Mouse (Mus musculus) hindbrain, embryonic 15.5 days (tissue): ENCODE results near the gene Spon1. TPM values are rescaled to one million over a fixed set of nuclear protein-coding genes. Genes with fewer than 3 reads are reported as not detected.

Source experiments
- ATAC-seq: fragments of 200-750 bp; cut with Nextera tagmentation; 2 replicates; pipeline ENCODE4 v1.8.0; 2017; ENCODE audit warnings: low read depth, moderate number of reproducible peaks, moderate TSS enrichment; ENCODE audit not compliant: low FRiP score
- H3K27ac ChIP-seq: fragments of 300-500 bp; sonication (generic); replicated peaks from 2 replicates; pipeline ENCODE4 v1.5.1; 2015; ENCODE audit warnings: mild to moderate bottlenecking, inconsistent platforms
- H3K27me3 ChIP-seq: fragments of 300-500 bp; sonication (generic); 2 replicates; pipeline ENCODE4 v1.6.1; 2015; ENCODE audit warnings: control low read depth, inconsistent platforms
- H3K36me3 ChIP-seq: fragments of 300-500 bp; sonication (generic); 2 replicates; pipeline ENCODE4 v1.6.1; 2015; ENCODE audit warnings: control low read depth, inconsistent platforms
- H3K4me1 ChIP-seq: fragments of 300-500 bp; sonication (generic); replicated peaks from 2 replicates; pipeline ENCODE4 v1.6.1; 2015; ENCODE audit warnings: control low read depth, inconsistent platforms
- H3K4me2 ChIP-seq: fragments of 300-500 bp; sonication (generic); 2 replicates; pipeline ENCODE4 v1.6.1; 2015; ENCODE audit warnings: moderate library complexity, mild to moderate bottlenecking, inconsistent platforms
- H3K4me3 ChIP-seq: fragments of 300-500 bp; sonication (generic); 2 replicates; pipeline ENCODE4 v1.5.1; 2015; ENCODE audit warnings: mild to moderate bottlenecking, inconsistent platforms
- H3K9ac ChIP-seq: fragments of 300-500 bp; sonication (generic); 2 replicates; pipeline ENCODE4 v1.6.1; 2015; ENCODE audit warnings: inconsistent platforms
- H3K9me3 ChIP-seq: fragments of 300-500 bp; sonication (generic); 2 replicates; pipeline ENCODE4 v1.6.1; 2016; ENCODE audit warnings: control low read depth, inconsistent platforms
- WGBS: fragments of 180-500 bp; shearing (Covaris S2); methylation state at CpG from one replicate; pipeline ENCODE4 v1.1.7; 2015; 5-methylcytosine and 5-hydroxymethylcytosine counted together
- polyA plus RNA-seq: library from polyadenylated mRNA; unstranded; fragments of >200 nt; fragmentation: Nextera tagmentation; extraction: Ambion mirVana; gene quantifications from 2 replicates; pipeline ENCODE4 v1.2.1, GENCODE M21; 2015

The Spon1 gene
- polyA plus RNA-seq, 1 experiment from 2014 or later, result 73.6 TPM

DNA sequence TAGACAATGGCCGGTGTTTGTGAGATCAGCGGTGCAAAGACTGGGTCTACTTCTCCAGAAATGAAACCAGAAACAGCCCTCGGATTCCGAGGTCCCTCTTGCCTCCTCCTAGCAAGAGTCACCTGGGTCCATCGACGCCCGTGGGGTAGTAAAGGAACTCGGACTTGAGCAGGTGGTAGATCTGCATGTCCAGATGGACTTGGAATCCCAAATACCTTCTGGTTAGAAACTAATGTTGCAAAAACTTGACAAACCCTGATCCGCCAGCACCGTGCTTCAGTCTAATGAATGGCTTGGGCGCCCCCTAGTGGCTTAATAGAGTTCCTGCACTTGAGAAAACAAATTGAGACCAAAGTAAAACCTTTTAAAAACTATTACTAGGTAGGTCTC lies 254.9 kb downstream of the Spon1 start:
- ATAC-seq, result peak; percentile 58
- Histone ChIP-seq H3K36me3 (no peaks in the 10 kb centered on the region), H3K4me1 (peaks cover 9% of the 10 kb centered on the region; the same call in 1 of the 2 replicates), H3K27me3 (0 out of 2 replicates have a peak, but pooled peaks cover 2% of the 10 kb centered on the region), H3K27ac (peak overlapping the region; percentile 49), H3K9me3 (no peaks in the 10 kb centered on the region), H3K9ac (no peak overlapping the region), H3K4me3 (peak overlapping the region; percentile 28), H3K4me2 (peak overlapping the region; percentile 61)
- WGBS, result under 1% methylated on average over 11 of the region's 11 CpGs

GRCm38 (mm10) chr7:114026923-114027322 lies 261.1 kb downstream of the Spon1 start:
- Histone ChIP-seq H3K4me2 (no peak overlapping the region), H3K27ac (no peak overlapping the region), H3K4me3 (no peak overlapping the region), H3K36me3 (no peaks in the 10 kb centered on the region), H3K4me1 (0 out of 2 replicates have a peak, but pooled peaks cover 3% of the 10 kb centered on the region), H3K9ac (no peak overlapping the region), H3K27me3 (no peaks in the 10 kb centered on the region), H3K9me3 (no peaks in the 10 kb centered on the region)
- peak; percentile 7; the same call in 1 of the 2 replicates for ATAC-seq
- WGBS, result 93% methylated on average over 8 of the region's 8 CpGs

DNA sequence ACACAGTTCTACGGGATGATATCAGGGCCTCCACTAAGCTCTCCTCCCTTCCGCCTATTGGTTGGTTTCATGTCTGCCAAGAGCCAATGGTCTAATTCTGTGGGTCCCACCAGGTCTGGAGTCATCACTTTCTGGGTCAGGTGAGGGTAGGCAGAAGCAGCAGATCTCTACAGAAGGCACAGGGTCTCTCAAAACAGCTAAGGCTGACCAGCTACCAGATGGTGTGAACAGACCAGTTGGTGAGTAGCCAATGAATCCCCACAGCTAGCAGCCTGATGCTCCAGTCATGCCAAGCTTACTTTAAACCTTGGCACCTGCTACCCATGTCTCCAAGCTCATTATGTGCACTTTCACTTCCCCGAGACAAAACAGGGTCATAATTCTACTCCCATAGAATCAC lies 261.6 kb downstream of the Spon1 start:
- Histone ChIP-seq H3K36me3 (no peaks in the 10 kb centered on the region), H3K27ac (no peak overlapping the region), H3K4me3 (no peak overlapping the region), H3K9ac (no peak overlapping the region), H3K27me3 (no peaks in the 10 kb centered on the region), H3K9me3 (no peaks in the 10 kb centered on the region), H3K4me1 (0 out of 2 replicates have a peak, but pooled peaks cover 3% of the 10 kb centered on the region), H3K4me2 (no peak overlapping the region)
- 84% methylated on average over 3 of the region's 3 CpGs for WGBS
- peak; percentile 49; the same call in 1 of the 2 replicates for ATAC-seq

DNA sequence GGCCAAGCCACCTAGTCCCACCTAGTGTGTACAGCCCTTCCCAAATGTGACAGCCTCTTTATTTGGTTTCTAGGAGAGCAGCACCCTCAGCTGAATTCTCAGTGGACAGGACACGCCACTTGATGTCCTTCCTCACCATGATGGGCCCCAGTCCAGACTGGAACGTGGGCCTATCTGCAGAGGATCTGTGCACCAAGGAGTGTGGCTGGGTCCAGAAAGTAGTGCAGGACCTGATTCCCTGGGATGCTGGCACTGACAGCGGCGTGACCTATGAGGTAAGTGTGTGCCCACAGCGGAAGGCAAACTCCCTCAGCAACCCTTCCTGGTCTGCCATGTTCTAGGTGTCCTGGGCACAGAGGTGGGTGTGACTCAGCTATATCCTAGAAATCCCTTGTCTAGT lies 263.0 kb downstream of the Spon1 start:
- Histone ChIP-seq H3K4me3 (no peak overlapping the region), H3K27ac (no peak overlapping the region), H3K4me1 (0 out of 2 replicates have a peak, but pooled peaks cover 3% of the 10 kb centered on the region), H3K9ac (no peak overlapping the region), H3K27me3 (no peaks in the 10 kb centered on the region), H3K9me3 (no peaks in the 10 kb centered on the region), H3K36me3 (no peaks in the 10 kb centered on the region), H3K4me2 (no peak overlapping the region)
- WGBS, result 96% methylated on average over 5 of the region's 5 CpGs
- no peak for ATAC-seq

DNA sequence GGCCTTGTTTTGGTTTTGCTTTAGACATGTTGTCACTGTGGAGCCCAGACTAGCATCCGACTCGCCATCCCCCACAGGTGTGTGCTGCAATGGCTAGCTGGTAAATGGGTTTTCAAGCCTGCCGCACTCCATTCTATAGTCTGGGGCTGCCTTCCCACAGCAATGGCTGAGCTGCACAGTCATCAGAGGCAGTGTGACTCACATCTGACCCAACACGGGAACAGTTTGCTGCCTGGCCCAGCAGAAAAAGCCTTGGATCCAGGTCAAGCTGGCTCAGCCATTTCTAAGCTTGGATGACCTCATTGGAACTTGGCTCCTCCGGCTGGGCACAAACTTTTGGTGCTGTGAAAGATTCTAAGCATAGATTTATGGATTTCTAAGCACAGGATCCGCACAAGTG lies 263.8 kb downstream of the Spon1 start:
- no peak overlapping the region for H3K9ac ChIP-seq
- H3K4me1 ChIP-seq, result 0 out of 2 replicates have a peak, but pooled peaks cover 3% of the 10 kb centered on the region
- no peak overlapping the region for H3K4me2 ChIP-seq
- ATAC-seq, result no peak
- no peaks in the 10 kb centered on the region for H3K36me3 ChIP-seq
- no peaks in the 10 kb centered on the region for H3K9me3 ChIP-seq
- no peak overlapping the region for H3K4me3 ChIP-seq
- H3K27me3 ChIP-seq, result no peaks in the 10 kb centered on the region
- WGBS, result 86% methylated on average over 6 of the region's 6 CpGs
- no peak overlapping the region for H3K27ac ChIP-seq

DNA sequence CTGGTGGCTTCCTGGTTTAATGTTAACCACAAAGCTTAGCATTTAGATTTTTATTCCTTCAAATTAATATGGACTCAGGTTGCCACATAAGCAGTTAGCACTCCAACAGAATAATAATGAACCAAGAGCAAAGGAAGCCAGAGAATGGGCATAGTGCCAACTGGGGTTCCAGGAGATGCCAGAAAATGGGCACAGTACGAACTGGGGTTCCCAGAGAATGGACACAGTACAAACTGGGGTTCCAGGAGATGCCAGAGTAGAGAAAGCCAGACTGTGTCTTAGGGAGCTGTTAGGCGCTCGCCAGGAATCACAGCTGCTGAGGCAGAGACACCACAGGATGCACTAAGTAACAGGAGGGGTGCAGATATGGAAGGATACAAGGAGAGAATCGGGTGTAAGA lies 271.4 kb downstream of the Spon1 start:
- no peak overlapping the region for H3K4me3 ChIP-seq
- H3K9me3 ChIP-seq, result no peaks in the 10 kb centered on the region
- 68% methylated on average over 4 of the region's 4 CpGs for WGBS
- peak overlapping the region; percentile 25; the same call in 1 of the 2 replicates for H3K27ac ChIP-seq
- H3K27me3 ChIP-seq, result no peaks in the 10 kb centered on the region
- 0 out of 2 replicates have a peak, but pooled peaks cover 4% of the 10 kb centered on the region for H3K36me3 ChIP-seq
- no peak overlapping the region for H3K9ac ChIP-seq
- H3K4me1 ChIP-seq, result peaks cover 17% of the 10 kb centered on the region
- no peak overlapping the region for H3K4me2 ChIP-seq
- ATAC-seq, result no peak

- no peaks in the 10 kb centered on the region for H3K9me3 ChIP-seq
- H3K4me3 ChIP-seq, result no peak overlapping the region
- H3K36me3 ChIP-seq, result 0 out of 2 replicates have a peak, but pooled peaks cover 4% of the 10 kb centered on the region
- no peak overlapping the region for H3K4me2 ChIP-seq
- H3K27me3 ChIP-seq, result no peaks in the 10 kb centered on the region
- H3K9ac ChIP-seq, result no peak overlapping the region
- WGBS, result 85% methylated on average over 4 of the region's 4 CpGs
- no peak for ATAC-seq
- H3K27ac ChIP-seq, result no peak overlapping the region
- peaks cover 14% of the 10 kb centered on the region for H3K4me1 ChIP-seq
Observed at GRCm38 (mm10) chr7:114041349-114041748, 275.6 kb downstream of the Spon1 start.

- Histone ChIP-seq H3K9me3 (no peaks in the 10 kb centered on the region), H3K4me1 (peaks cover 4% of the 10 kb centered on the region; the same call in 1 of the 2 replicates), H3K36me3 (0 out of 2 replicates have a peak, but pooled peaks cover 7% of the 10 kb centered on the region), H3K27me3 (no peaks in the 10 kb centered on the region), H3K9ac (no peak overlapping the region), H3K4me3 (no peak overlapping the region), H3K4me2 (no peak overlapping the region; the same call in 1 of the 2 replicates), H3K27ac (no peak overlapping the region)
- ATAC-seq, result no peak
- 75% methylated on average over 26 of the region's 26 CpGs for WGBS
Observed at GRCm38 (mm10) chr7:114042973-114043928, 277.5 kb downstream of the Spon1 start.

GRCm38 (mm10) chr7:114043929-114044549 lies 278.2 kb downstream of the Spon1 start:
- no peaks in the 10 kb centered on the region for H3K27me3 ChIP-seq
- H3K27ac ChIP-seq, result no peak overlapping the region
- no peak overlapping the region for H3K4me2 ChIP-seq
- WGBS, result 78% methylated on average over 6 of the region's 6 CpGs
- ATAC-seq, result no peak
- H3K9ac ChIP-seq, result no peak overlapping the region
- no peaks in the 10 kb centered on the region for H3K9me3 ChIP-seq
- peaks cover 4% of the 10 kb centered on the region; the same call in 1 of the 2 replicates for H3K4me1 ChIP-seq
- H3K4me3 ChIP-seq, result no peak overlapping the region
- H3K36me3 ChIP-seq, result 0 out of 2 replicates have a peak, but pooled peaks cover 7% of the 10 kb centered on the region

DNA sequence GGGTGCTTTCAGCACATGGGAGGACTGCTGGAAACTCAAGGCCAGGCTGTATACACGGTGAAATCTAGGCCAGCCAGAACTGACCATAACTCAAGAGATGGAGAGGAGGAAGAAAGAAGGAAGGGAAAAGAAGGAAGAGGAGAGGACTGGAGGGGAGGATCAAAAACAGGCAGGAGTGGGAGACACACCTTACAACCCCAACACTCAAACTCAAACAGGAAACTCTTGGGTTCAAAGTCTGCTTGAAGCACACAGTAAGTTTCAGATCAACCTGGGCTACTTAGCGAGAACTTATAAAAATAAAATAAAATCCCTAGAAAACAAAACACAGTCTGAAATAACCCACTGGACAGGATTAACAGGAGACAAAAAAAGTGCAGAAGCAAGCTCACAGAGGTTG lies 280.0 kb downstream of the Spon1 start:
- Histone ChIP-seq H3K36me3 (0 out of 2 replicates have a peak, but pooled peaks cover 3% of the 10 kb centered on the region), H3K27ac (no peak overlapping the region), H3K4me3 (no peak overlapping the region), H3K4me1 (peaks cover 4% of the 10 kb centered on the region; the same call in 1 of the 2 replicates), H3K4me2 (no peak overlapping the region), H3K27me3 (no peaks in the 10 kb centered on the region), H3K9ac (no peak overlapping the region), H3K9me3 (no peaks in the 10 kb centered on the region)
- 91% methylated on average over 2 of the region's 2 CpGs for WGBS
- no peak for ATAC-seq

GRCm38 (mm10) chr7:114053720-114054119 lies 287.9 kb downstream of the Spon1 start:
- Histone ChIP-seq H3K4me1 (no peaks in the 10 kb centered on the region), H3K4me2 (no peak overlapping the region), H3K27ac (no peak overlapping the region), H3K9ac (no peak overlapping the region), H3K36me3 (no peaks in the 10 kb centered on the region), H3K4me3 (no peak overlapping the region), H3K9me3 (no peaks in the 10 kb centered on the region), H3K27me3 (no peaks in the 10 kb centered on the region)
- ATAC-seq, result no peak
- WGBS, result 88% methylated on average over 4 of the region's 4 CpGs

DNA sequence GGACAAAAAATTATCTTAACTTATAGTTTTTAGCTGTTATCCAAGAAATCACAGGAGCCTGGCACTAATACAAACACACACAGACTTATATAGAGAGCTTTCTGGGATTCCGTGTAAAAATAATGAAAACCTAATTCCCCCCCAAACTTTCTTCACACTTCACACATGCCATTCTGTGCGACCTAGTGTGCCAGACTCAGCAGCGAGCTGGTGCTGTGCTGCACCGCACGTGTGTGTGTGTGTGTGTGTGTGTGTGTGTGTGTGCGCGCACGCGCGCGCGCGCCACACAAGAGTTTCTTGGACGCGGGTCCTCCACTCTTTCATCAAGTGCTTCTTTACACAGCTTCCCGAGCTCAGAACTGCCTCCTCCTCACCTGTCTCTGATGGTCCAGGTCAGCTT lies 292.4 kb downstream of the Spon1 start:
- no peaks in the 10 kb centered on the region for H3K27me3 ChIP-seq
- H3K4me3 ChIP-seq, result no peak overlapping the region
- no peak overlapping the region for H3K4me2 ChIP-seq
- 94% methylated on average over 16 of the region's 16 CpGs for WGBS
- H3K27ac ChIP-seq, result no peak overlapping the region
- no peaks in the 10 kb centered on the region for H3K4me1 ChIP-seq
- H3K9ac ChIP-seq, result no peak overlapping the region
- no peak for ATAC-seq
- no peaks in the 10 kb centered on the region for H3K9me3 ChIP-seq
- H3K36me3 ChIP-seq, result no peaks in the 10 kb centered on the region
